Mouse (Mus musculus): ENCODE measurements around the gene Zfp410.
A peak's percentile ranks its signal among the peaks of the same experiment; 100 is the strongest.
"Not testable (repeated sequence)": the region's sequence is repeated elsewhere in the genome, so short reads cannot be mapped to it uniquely, and the experiment has no call there.

Gene Zfp410

GRCm38 (mm10) chr12:84316721-84317621, at the start of gene Zfp410:
Zfp410 (plus strand) TSS chr12:84316852.
- peak; percentile 68 for DNase-seq (ENCODE audit: low spot score)

GRCm38 (mm10) chr12:84267264-84267663, 49.4 kb upstream of the Zfp410 start:
- no peak for DNase-seq (ENCODE audit: low spot score)

GRCm38 (mm10) chr12:84273366-84273765, 43.3 kb upstream of the Zfp410 start:
- DNase-seq (ENCODE audit: low spot score): no peak

- DNase-seq (ENCODE audit: low spot score): no peak
Measured at GRCm38 (mm10) chr12:84275288-84275687, 41.4 kb upstream of the Zfp410 start.

- DNase-seq (ENCODE audit: low spot score): no peak
Measured at GRCm38 (mm10) chr12:84276288-84276687, 40.4 kb upstream of the Zfp410 start.

GRCm38 (mm10) chr12:84276799-84277198, 39.9 kb upstream of the Zfp410 start:
- DNase-seq (ENCODE audit: low spot score): no peak

- no peak for DNase-seq (ENCODE audit: low spot score)
Measured at GRCm38 (mm10) chr12:84277832-84278231, 38.8 kb upstream of the Zfp410 start.

- DNase-seq (ENCODE audit: low spot score): no peak
Measured at GRCm38 (mm10) chr12:84278901-84279300, 37.8 kb upstream of the Zfp410 start.

GRCm38 (mm10) chr12:84284391-84284790, 32.3 kb upstream of the Zfp410 start:
- DNase-seq (ENCODE audit: low spot score): no peak

GRCm38 (mm10) chr12:84284885-84285592, 31.6 kb upstream of the Zfp410 start, which contains the start of gene Ptgr2:
Ptgr2 (plus strand) TSS chr12:84285232.
- DNase-seq (ENCODE audit: low spot score): peak; percentile 95

- no peak for DNase-seq (ENCODE audit: low spot score)
Measured at GRCm38 (mm10) chr12:84285593-84285968, 31.1 kb upstream of the Zfp410 start.

- DNase-seq (ENCODE audit: low spot score): peak; percentile 26
Measured at GRCm38 (mm10) chr12:84288461-84288860, 28.2 kb upstream of the Zfp410 start.

- no peak for DNase-seq (ENCODE audit: low spot score)
Measured at GRCm38 (mm10) chr12:84297851-84298250, 18.8 kb upstream of the Zfp410 start.

- DNase-seq (ENCODE audit: low spot score): no peak
Measured at GRCm38 (mm10) chr12:84299265-84299664, 17.4 kb upstream of the Zfp410 start.

- DNase-seq (ENCODE audit: low spot score): no peak
Measured at GRCm38 (mm10) chr12:84304101-84304500, 12.6 kb upstream of the Zfp410 start.

- DNase-seq (ENCODE audit: low spot score): no peak
Measured at GRCm38 (mm10) chr12:84304554-84304953, 12.1 kb upstream of the Zfp410 start.

GRCm38 (mm10) chr12:84311306-84311705, 5.3 kb upstream of the Zfp410 start:
- no peak for DNase-seq (ENCODE audit: low spot score)

GRCm38 (mm10) chr12:84316006-84316405, 646 bp upstream of the Zfp410 start:
- no peak for DNase-seq (ENCODE audit: low spot score)

- DNase-seq (ENCODE audit: low spot score): no peak
Measured at GRCm38 (mm10) chr12:84327111-84327512, 10.5 kb downstream of the Zfp410 start.

- no peak for DNase-seq (ENCODE audit: low spot score)
Measured at GRCm38 (mm10) chr12:84336963-84337625, 20.4 kb downstream of the Zfp410 start.

- no peak for DNase-seq (ENCODE audit: low spot score)
Measured at GRCm38 (mm10) chr12:84347192-84347591, 30.5 kb downstream of the Zfp410 start.

GRCm38 (mm10) chr12:84358699-84359098, 42.0 kb downstream of the Zfp410 start:
- not testable (repeated sequence) for DNase-seq (ENCODE audit: low spot score)

Data from T-cell, adult 2 months (primary cell).